Mouse (Mus musculus) kidney, embryonic 14.5 days (tissue): Measurements from ENCODE around the gene Pear1. TPM values are rescaled to one million over a fixed set of nuclear protein-coding genes. Genes with fewer than 3 reads are reported as not detected.
A peak's percentile ranks its signal among the peaks of the same experiment; 100 is the strongest.

Experiments
- ATAC-seq: fragments of 200-750 bp; cut with Nextera tagmentation; 2 replicates; pipeline ENCODE4 v1.8.0; 2017; ENCODE audit warnings: moderate number of reproducible peaks, mild to moderate bottlenecking, moderate TSS enrichment, moderate library complexity; ENCODE audit not compliant: low FRiP score, low TSS enrichment
- H3K27ac ChIP-seq: fragments of 300-500 bp; sonication (generic); 2 replicates; pipeline ENCODE4 v1.5.1; 2014; ENCODE audit warnings: low read depth, mild to moderate bottlenecking, low read length, moderate library complexity, mixed read lengths
- H3K27me3 ChIP-seq: fragments of 300-500 bp; sonication (generic); 2 replicates; pipeline ENCODE4 v1.6.1; 2014; ENCODE audit warnings: mild to moderate bottlenecking, low read length; ENCODE audit not compliant: control insufficient read depth, insufficient read depth
- H3K36me3 ChIP-seq: fragments of 300-500 bp; sonication (generic); 2 replicates; pipeline ENCODE4 v1.6.1; 2014; ENCODE audit warnings: low read length, mixed read lengths; ENCODE audit not compliant: control insufficient read depth, insufficient read depth
- H3K4me1 ChIP-seq: fragments of 300-500 bp; sonication (generic); 2 replicates; pipeline ENCODE4 v1.6.1; 2014; ENCODE audit warnings: low read length, mixed read lengths; ENCODE audit not compliant: control insufficient read depth, insufficient read depth
- H3K4me2 ChIP-seq: fragments of 300-500 bp; sonication (generic); replicated peaks from 2 replicates; pipeline ENCODE4 v1.6.1; 2014; ENCODE audit warnings: low read depth, mild to moderate bottlenecking, low read length
- H3K4me3 ChIP-seq: fragments of 300-500 bp; sonication (generic); 2 replicates; pipeline ENCODE4 v1.5.1; 2014; ENCODE audit warnings: mild to moderate bottlenecking, low read length
- H3K9ac ChIP-seq: fragments of 300-500 bp; sonication (generic); 2 replicates; pipeline ENCODE4 v1.6.1; 2014; ENCODE audit warnings: low read depth, mild to moderate bottlenecking, low read length, moderate library complexity
- H3K9me3 ChIP-seq: fragments of 300-500 bp; sonication (generic); 2 replicates; pipeline ENCODE4 v1.6.1; 2016; ENCODE audit warnings: low read length; ENCODE audit not compliant: control insufficient read depth
- WGBS: fragments of 180-500 bp; shearing (Covaris S2); extraction: QIAGEN DNeasy Blood & Tissue Kit; methylation state at CpG from one replicate; pipeline ENCODE4 v1.1.7; 2014; 5-methylcytosine and 5-hydroxymethylcytosine counted together
- polyA plus RNA-seq: library from polyadenylated mRNA; unstranded; fragments of >200 nt; fragmentation: Nextera tagmentation; extraction: Ambion mirVana; gene quantifications from 2 replicates; pipeline ENCODE4 v1.2.1, GENCODE M21; 2014

Gene Pear1
- polyA plus RNA-seq, 1 experiment from 2014 or later = 41.0 TPM

GRCm38 (mm10) chr3:87765091-87765490 lies 59.0 kb downstream of the Pear1 start:
- Histone ChIP-seq H3K4me2 (peak overlapping the region; percentile 31), H3K9me3 (no peaks in the 10 kb centered on the region), H3K27me3 (no peaks in the 10 kb centered on the region), H3K36me3 (no peaks in the 10 kb centered on the region), H3K4me1 (peaks cover 63% of the 10 kb centered on the region), H3K27ac (peak overlapping the region; percentile 95), H3K9ac (no peak overlapping the region), H3K4me3 (peak overlapping the region; percentile 6; the same call in 1 of the 2 replicates)
- ATAC-seq = 0 out of 2 replicates have a peak, but pooled peaks have one; percentile 24
- WGBS = 25% methylated on average over 10 of the region's 10 CpGs

GRCm38 (mm10) chr3:87764506-87764905 lies 59.6 kb downstream of the Pear1 start:
- Histone ChIP-seq H3K9ac (peak overlapping the region; percentile 37; the same call in 1 of the 2 replicates), H3K4me1 (peaks cover 63% of the 10 kb centered on the region), H3K4me3 (peak overlapping the region; percentile 6), H3K27me3 (no peaks in the 10 kb centered on the region), H3K9me3 (no peaks in the 10 kb centered on the region), H3K4me2 (peak overlapping the region; percentile 31), H3K27ac (peak overlapping the region; percentile 95), H3K36me3 (no peaks in the 10 kb centered on the region)
- 22% methylated on average over 10 of the region's 10 CpGs for WGBS
- no peak for ATAC-seq

GRCm38 (mm10) chr3:87763683-87764289 lies 60.3 kb downstream of the Pear1 start:
- Histone ChIP-seq H3K27ac (peak overlapping the region; percentile 95), H3K4me1 (peaks cover 63% of the 10 kb centered on the region), H3K9ac (peak overlapping the region; percentile 37; the same call in 1 of the 2 replicates), H3K36me3 (peaks cover 4% of the 10 kb centered on the region; the same call in 1 of the 2 replicates), H3K4me2 (peak overlapping the region; percentile 31), H3K9me3 (no peaks in the 10 kb centered on the region), H3K27me3 (no peaks in the 10 kb centered on the region), H3K4me3 (peak overlapping the region; percentile 6; the same call in 1 of the 2 replicates)
- WGBS = 12% methylated on average over 15 of the region's 15 CpGs
- peak; percentile 54 for ATAC-seq

- peak overlapping the region; percentile 95 for H3K27ac ChIP-seq
- no peak for ATAC-seq
- H3K27me3 ChIP-seq = no peaks in the 10 kb centered on the region
- peak overlapping the region; percentile 31 for H3K4me2 ChIP-seq
- 47% methylated on average over 4 of the region's 4 CpGs for WGBS
- H3K9me3 ChIP-seq = no peaks in the 10 kb centered on the region
- peaks cover 7% of the 10 kb centered on the region; the same call in 1 of the 2 replicates for H3K36me3 ChIP-seq
- H3K4me1 ChIP-seq = peaks cover 60% of the 10 kb centered on the region
- H3K9ac ChIP-seq = peak overlapping the region; percentile 37; the same call in 1 of the 2 replicates
- 0 out of 2 replicates have a peak overlapping the region, but pooled peaks have one; percentile 6 for H3K4me3 ChIP-seq
These were observed 60.9 kb downstream of the Pear1 start for GRCm38 (mm10) chr3:87763202-87763601.

DNA sequence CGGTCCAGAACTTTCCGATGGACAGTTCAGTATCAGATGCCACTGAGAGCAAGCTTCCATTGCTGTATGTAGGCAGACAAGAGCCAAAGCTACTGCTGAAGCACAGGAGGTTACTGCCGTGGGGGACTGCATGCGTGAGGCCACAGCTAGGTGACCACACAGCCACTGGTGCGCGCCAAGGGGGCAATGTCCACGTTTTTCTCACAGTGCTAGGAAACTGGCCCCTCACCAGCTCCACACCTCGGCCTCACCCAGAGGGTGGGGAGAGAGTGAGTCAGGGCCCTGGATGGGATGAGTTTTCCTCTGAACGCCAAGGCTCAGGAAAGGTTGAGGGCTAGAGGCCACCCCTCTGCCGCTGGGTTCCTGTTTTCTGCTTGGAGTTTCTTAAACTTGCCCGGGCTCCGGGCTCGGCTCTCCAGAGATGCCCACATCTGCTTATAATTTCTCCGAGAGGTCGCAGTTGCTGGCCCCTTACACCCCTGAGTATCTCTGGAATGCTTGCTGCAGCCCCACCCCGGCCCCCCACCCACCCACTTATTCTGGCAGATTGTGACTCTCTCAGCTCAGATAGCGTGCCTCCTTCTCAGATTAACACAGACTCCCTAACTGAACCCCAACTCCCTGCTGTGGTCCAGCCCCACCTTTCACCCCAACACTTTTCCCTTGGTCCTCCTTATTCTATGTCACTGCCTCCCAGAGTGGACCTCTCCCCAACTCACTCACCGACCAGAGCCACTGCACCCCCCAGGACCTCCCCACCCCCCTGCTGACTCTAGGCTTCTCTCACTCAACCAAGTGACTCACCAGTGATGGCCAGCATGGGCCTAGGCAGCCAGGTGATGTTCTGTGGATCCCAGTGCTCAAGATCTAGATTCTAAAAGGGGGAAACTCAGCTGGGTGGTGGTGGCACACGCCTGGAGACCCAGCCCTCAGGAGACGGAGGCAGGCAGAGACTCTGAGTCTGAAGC lies 62.4 kb downstream of the Pear1 start:
- no peak for ATAC-seq
- WGBS = 64% methylated on average over 20 of the region's 20 CpGs
- Histone ChIP-seq H3K27me3 (no peaks in the 10 kb centered on the region), H3K27ac (peak overlapping the region; percentile 42; the same call in 1 of the 2 replicates), H3K4me1 (peaks cover 45% of the 10 kb centered on the region), H3K9ac (no peak overlapping the region), H3K36me3 (peaks cover 15% of the 10 kb centered on the region; the same call in 1 of the 2 replicates), H3K9me3 (no peaks in the 10 kb centered on the region), H3K4me3 (no peak overlapping the region), H3K4me2 (no peak overlapping the region)

DNA sequence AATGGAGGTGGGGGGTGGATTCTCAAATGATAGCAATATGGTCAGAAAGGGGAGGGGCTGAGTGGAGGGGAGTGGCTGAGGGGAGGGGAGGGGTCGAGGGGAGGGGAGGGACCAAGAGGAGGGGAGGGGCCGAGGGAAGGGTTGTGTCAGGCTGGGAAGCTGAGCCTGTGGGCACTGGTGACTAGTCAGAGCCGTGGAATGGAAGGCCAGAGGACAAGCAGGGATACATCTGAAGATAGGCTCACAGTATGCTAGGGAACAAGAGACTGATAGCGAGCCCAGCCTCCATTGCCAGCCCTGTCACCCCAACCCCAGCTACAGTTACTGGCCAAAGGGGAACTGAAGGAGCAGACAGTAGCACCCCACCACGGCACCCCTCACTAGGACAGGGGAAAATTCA lies 65.5 kb downstream of the Pear1 start:
- Histone ChIP-seq H3K4me3 (no peak overlapping the region), H3K9ac (no peak overlapping the region), H3K27me3 (no peaks in the 10 kb centered on the region), H3K27ac (no peak overlapping the region), H3K4me2 (no peak overlapping the region), H3K36me3 (peaks cover 31% of the 10 kb centered on the region), H3K4me1 (peaks cover 17% of the 10 kb centered on the region), H3K9me3 (no peaks in the 10 kb centered on the region)
- 34% methylated on average over 5 of the region's 5 CpGs for WGBS
- no peak for ATAC-seq

GRCm38 (mm10) chr3:87756488-87756887 lies 67.6 kb downstream of the Pear1 start:
- Histone ChIP-seq H3K36me3 (peaks cover 46% of the 10 kb centered on the region), H3K27me3 (no peaks in the 10 kb centered on the region)
- ATAC-seq = no peak

GRCm38 (mm10) chr3:87755964-87756363 lies 68.1 kb downstream of the Pear1 start:
- ATAC-seq = peak; percentile 87
- Histone ChIP-seq H3K36me3 (peaks cover 52% of the 10 kb centered on the region), H3K4me1 (0 out of 2 replicates have a peak, but pooled peaks cover 4% of the 10 kb centered on the region), H3K9ac (0 out of 2 replicates have a peak overlapping the region, but pooled peaks have one; percentile 29), H3K4me3 (peak overlapping the region; percentile 12; the same call in 1 of the 2 replicates), H3K4me2 (peak overlapping the region; percentile 41), H3K27ac (no peak overlapping the region), H3K27me3 (no peaks in the 10 kb centered on the region), H3K9me3 (no peaks in the 10 kb centered on the region)
- WGBS = 5% methylated on average over 23 of the region's 24 CpGs

More at GRCm38 (mm10) chr3:87756488-87756887, 67.6 kb downstream of the Pear1 start:
- Histone ChIP-seq H3K27ac (no peak overlapping the region), H3K4me3 (no peak overlapping the region; the same call in 1 of the 2 replicates), H3K9me3 (no peaks in the 10 kb centered on the region), H3K9ac (no peak overlapping the region), H3K4me2 (peak overlapping the region; percentile 41; the same call in 1 of the 2 replicates), H3K4me1 (0 out of 2 replicates have a peak, but pooled peaks cover 2% of the 10 kb centered on the region)
- 52% methylated on average over 20 of the region's 20 CpGs for WGBS
